Mouse (Mus musculus) lung, adult 2 months (tissue): ENCODE results near the gene Rpa3.

ENCODE experiments used
- CTCF ChIP-seq: fragments of 200-500 bp; IDR thresholded peaks from 2 replicates; pipeline ENCODE4 v1.5.1; 2011; ENCODE audit warnings: mild to moderate bottlenecking, low read length, control low read depth; ENCODE audit not compliant: insufficient read depth
- POLR2A ChIP-seq: fragments of 200-500 bp; IDR thresholded peaks from 2 replicates; pipeline ENCODE4 v1.6.1; 2011; ENCODE audit warnings: low read depth, mild to moderate bottlenecking, control low read depth, low read length, borderline replicate concordance; ENCODE audit errors: extremely low read depth

- TF ChIP-seq CTCF (no peak), POLR2A (no peak)
Measured at GRCm38 (mm10) chr6:8307878-8308775, 49.2 kb upstream of the Rpa3 start.
